Mouse (Mus musculus) CD4-positive helper T cell, adult 2 months (primary cell): ENCODE results near the gene Mrps2.
A peak's percentile ranks its signal among the peaks of the same experiment; 100 is the strongest.

Experiments
- DNase-seq: peaks from one replicate; pipeline ENCODE4 v3.0.0-alpha.2; 2012; ENCODE audit warnings: low read depth, missing footprints, low spot score

Mrps2 gene

DNA sequence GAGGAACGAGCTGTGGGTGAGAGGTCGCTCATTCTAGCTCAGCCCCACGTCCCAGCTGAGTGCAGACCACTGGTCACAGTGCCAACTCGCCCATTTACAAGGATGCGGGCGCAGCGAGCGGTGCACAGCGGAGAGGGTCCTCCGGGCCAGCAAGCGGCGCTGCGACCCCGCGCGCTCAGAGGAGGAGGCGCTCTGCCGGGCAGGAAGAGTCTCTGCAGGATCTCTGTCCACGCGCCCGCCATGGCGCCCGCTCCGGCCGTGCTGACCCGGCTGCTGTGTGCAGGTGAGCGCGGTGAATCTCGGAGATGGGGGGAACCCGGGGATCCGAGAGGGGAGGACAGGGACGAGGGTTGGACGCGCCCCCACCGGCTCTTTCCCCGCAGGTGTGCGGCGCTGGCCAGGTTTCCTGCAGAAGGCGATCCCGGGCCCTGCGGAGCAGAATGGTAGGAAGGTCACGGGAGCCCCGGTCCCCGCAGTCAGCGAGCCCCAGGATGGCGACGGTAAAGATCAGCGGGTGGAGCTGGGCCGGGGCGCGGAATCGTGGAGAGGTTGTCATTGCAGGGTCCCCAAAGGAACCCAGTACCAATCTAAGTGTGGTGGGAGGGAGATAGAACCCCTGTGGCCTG lies at the start of gene Mrps2:
TSS of gene Mrps2 (plus strand) at position 207 of the 626 bp plus-strand sequence.
- peak; percentile 86 for DNase-seq

GRCm38 (mm10) chr2:28419898-28420297 lies 48.0 kb upstream of the Mrps2 start:
- DNase-seq, result peak; percentile 44

DNA sequence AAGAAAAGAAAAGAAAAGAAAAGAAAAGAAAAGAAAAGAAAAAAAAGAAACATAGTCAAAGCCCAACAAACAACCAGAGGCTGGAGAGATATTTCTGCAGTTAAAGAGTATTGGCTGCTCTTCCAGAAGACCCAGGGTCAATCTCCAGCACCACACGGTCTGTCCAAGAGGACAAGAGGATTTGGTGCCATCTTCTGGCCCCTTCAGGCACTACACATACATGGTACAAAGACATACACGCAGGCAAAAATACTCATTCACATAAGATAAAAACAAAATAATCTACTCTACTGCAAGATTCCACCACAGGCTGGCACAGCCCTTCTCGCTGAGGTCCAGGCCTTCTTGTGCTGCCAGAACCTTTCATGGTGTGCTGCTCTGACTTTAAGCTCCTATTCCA lies 44.7 kb upstream of the Mrps2 start:
- DNase-seq, result peak; percentile 35

GRCm38 (mm10) chr2:28427226-28427625 lies 40.6 kb upstream of the Mrps2 start:
- DNase-seq, result no peak

- no peak for DNase-seq
Measured at GRCm38 (mm10) chr2:28430846-28431245, 37.0 kb upstream of the Mrps2 start.

DNA sequence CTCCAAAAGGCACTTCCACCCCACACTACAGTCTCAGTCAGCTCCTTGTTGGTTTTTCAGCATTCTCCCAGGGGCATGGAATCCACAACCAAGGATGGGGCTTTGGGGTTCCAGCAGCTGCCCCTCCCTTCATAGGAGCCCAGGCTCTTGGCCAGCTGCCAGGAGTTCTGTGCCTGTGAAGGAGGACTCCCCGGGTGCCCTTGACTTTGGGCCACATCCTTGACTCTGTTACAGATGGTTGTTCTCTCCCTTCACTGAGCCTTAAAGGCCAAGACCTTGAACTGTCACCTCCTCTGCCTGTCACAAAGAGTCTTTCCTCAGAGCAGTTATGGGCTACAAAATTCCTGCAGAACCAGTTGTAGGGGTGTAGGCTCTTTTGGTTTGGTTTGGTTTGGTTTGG lies 35.1 kb upstream of the Mrps2 start:
- DNase-seq, result no peak

DNA sequence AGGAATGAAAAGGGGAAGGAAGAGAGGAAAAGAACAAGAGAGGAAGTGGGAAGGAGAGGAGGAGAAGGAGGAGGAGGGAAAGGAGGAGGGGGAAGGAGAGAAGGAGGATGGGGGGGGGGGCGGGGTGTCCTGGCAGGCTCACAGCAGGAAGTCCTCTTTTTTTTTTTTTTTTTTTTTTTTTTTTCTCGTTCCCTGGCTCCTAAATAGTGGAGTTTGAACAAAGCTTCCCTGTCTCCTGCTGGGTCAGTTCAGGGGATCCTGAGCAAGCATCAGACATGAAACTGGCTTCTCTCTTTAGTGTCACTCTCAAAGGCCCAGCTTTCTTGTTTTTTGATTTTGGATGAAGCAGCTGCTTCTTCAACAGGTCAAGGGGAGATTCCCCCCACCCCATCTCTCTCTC lies 34.4 kb upstream of the Mrps2 start:
- DNase-seq, result no peak

- DNase-seq, result no peak
Measured at GRCm38 (mm10) chr2:28435401-28435800, 32.5 kb upstream of the Mrps2 start.

DNA sequence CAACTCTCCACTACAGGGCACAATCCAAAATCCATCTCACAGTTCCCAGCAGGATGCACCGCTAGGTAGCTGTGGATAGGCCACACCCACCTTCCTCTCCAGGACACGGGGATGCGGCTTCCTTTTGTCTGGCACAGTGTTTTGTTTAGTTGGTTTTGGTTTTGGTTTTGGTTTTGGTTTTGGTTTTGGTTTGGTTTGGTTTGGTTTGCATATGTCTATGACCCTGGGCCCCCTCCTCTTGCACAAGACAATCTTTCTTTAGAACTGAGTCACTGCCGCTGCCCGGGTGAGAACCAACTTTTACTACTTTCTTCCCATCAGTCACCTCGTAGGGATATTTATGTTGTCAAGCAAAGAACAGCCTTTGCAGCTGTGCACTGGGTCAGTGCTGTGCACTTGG lies 27.0 kb upstream of the Mrps2 start:
- DNase-seq, result peak; percentile 33

DNA sequence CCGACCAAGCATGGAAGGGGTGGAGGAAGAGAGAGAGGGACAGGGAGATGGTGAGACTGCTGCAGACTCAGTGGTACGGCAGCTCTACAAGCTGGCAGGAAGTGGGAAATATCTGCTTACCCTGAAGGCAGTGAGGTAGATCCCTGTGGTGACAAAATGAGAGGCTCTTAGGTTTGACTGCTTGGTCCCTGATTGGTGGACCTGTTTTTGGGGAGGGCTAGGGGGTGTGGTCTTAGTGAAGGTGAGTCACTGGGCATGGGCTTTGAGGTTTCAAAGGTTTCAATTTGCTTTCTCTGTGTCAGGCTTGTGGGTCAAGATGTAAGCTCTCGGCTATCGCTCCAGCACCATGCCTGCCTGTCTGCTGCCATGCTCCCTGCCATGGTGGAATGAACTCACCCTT lies 22.8 kb upstream of the Mrps2 start:
- DNase-seq, result peak; percentile 45

DNA sequence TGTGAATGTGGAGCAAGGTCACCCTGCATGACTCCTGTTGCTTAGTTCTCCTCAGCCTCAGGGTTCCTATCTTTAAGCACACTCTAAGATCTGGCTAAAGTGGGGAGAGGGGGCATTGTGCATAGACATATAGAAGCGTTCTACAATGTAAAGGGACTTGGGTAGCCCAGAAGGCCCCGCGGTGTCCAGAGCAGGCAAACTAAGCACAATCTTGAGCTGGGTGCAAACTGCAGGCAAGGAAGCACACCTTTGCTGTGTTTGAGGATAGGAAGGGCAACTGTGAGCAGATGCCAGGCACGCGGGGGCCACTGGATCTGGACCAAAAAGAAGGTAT lies 21.7 kb upstream of the Mrps2 start:
- no peak for DNase-seq

GRCm38 (mm10) chr2:28446515-28447314 lies 21.2 kb upstream of the Mrps2 start, which contains the start of gene Ppp1r26:
TSS of gene Ppp1r26 (plus strand) at chr2:28446800.
- peak; percentile 32 for DNase-seq

- DNase-seq, result no peak
Measured at GRCm38 (mm10) chr2:28447315-28447670, 20.6 kb upstream of the Mrps2 start.

- no peak for DNase-seq
Measured at GRCm38 (mm10) chr2:28451663-28452062, 16.2 kb upstream of the Mrps2 start.

GRCm38 (mm10) chr2:28453539-28453938 lies 14.3 kb upstream of the Mrps2 start:
- DNase-seq, result no peak

DNA sequence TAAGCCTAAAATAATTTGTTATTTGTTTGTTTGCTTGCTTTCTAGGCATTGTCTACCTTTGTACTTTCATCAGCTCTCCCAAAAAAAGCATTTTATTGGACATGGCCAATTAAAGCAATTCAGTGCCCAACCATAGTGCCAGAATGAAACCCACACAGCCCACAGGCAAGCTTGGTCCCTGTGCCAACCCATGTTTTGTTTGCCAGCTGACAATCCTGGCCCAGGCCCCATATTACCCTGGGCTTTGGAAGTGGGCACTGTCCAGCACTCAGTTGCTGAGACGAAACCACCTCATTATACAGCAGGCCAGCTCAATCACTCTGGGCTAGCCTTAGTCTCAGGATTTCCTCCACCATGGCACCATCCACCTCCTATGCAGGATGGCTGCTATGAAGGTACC lies 11.2 kb upstream of the Mrps2 start:
- no peak for DNase-seq

GRCm38 (mm10) chr2:28463919-28464318 lies 3.9 kb upstream of the Mrps2 start:
- DNase-seq, result peak; percentile 75

- DNase-seq, result no peak
Measured at GRCm38 (mm10) chr2:28464919-28465318, 2.9 kb upstream of the Mrps2 start.

- peak; percentile 75 for DNase-seq
Measured at GRCm38 (mm10) chr2:28465836-28466518, 1.9 kb upstream of the Mrps2 start, which contains the start of gene 1700007K13Rik. TSS of gene 1700007K13Rik (minus strand) at chr2:28466332.

- no peak for DNase-seq
Measured at GRCm38 (mm10) chr2:28468486-28469225, 790 bp downstream of the Mrps2 start.

DNA sequence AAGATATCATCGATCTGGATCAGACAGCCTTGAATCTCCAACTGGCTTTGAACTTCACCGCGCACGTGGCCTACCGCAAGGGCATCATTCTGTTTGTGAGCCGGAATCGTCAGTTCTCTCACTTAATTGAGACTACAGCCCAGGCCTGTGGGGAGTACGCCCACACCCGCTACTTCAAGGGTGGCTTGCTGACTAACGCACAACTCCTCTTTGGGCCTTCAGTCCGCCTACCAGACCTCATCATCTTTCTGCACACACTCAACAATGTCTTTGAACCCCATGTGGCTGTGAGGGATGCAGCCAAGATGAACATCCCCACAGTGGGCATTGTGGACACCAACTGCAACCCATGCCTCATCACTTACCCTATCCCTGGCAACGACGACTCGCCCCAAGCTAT lies 1.6 kb downstream of the Mrps2 start:
- no peak for DNase-seq

DNA sequence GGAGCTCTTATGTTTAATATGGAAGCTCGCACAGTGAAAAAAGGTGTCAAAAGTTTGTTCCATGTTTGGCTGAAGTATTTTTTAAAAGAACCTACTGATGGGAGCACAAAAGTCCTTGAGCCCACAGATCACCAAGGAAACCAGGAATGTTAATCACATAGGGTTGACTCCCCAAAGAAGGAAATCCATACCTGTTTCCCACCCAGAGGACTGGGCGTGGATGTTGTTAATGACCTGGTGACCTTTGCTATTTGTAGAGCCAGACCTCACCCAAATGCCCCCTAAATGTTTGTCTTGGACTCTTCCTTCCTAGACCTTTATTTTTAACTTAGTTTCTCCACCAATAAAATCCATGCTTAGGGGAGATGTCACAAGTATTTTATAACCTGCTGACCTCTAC lies 2.7 kb downstream of the Mrps2 start:
- DNase-seq, result no peak
